Mouse (Mus musculus) kidney, postnatal 0 days (tissue): ENCODE measurements around the gene Phf8. TPM values are rescaled to one million over a fixed set of nuclear protein-coding genes. Genes with fewer than 3 reads are reported as not detected.
A peak's percentile ranks its signal among the peaks of the same experiment; 100 is the strongest.
"Not testable (repeated sequence)": the region's sequence is repeated elsewhere in the genome, so short reads cannot be mapped to it uniquely, and the experiment has no call there.

Experiments
- ATAC-seq: fragments of 200-750 bp; cut with Nextera tagmentation; replicated peaks from 2 replicates; pipeline ENCODE4 v1.8.0; 2017; ENCODE audit warnings: low read depth, moderate number of reproducible peaks, moderate TSS enrichment, moderate library complexity; ENCODE audit not compliant: low FRiP score
- DNase-seq: peaks from one replicate; pipeline ENCODE4 v3.0.0-alpha.2; 2016; ENCODE audit warnings: low spot score
- H3K27ac ChIP-seq: fragments of 300-500 bp; sonication (generic); 2 replicates; pipeline ENCODE4 v1.5.1; 2014; ENCODE audit warnings: mild to moderate bottlenecking
- H3K27me3 ChIP-seq: fragments of 300-500 bp; sonication (generic); 2 replicates; pipeline ENCODE4 v1.6.1; 2014; ENCODE audit warnings: low read length, mixed read lengths; ENCODE audit not compliant: insufficient read depth
- H3K36me3 ChIP-seq: fragments of 300-500 bp; sonication (generic); 2 replicates; pipeline ENCODE4 v1.6.1; 2014; ENCODE audit warnings: low read length, mixed read lengths; ENCODE audit not compliant: insufficient read depth
- H3K4me1 ChIP-seq: fragments of 300-500 bp; sonication (generic); replicated peaks from 2 replicates; pipeline ENCODE4 v1.6.1; 2014; ENCODE audit warnings: antibody characterized with exemption, low read length, mixed read lengths; ENCODE audit not compliant: insufficient read depth
- H3K4me2 ChIP-seq: fragments of 300-500 bp; sonication (generic); 2 replicates; pipeline ENCODE4 v1.6.1; 2014; ENCODE audit warnings: mild to moderate bottlenecking, low read length, moderate library complexity, mixed read lengths
- H3K4me3 ChIP-seq: fragments of 300-500 bp; sonication (generic); replicated peaks from 2 replicates; pipeline ENCODE4 v1.5.1; 2014; ENCODE audit warnings: low read depth, low read length
- H3K9ac ChIP-seq: fragments of 300-500 bp; sonication (generic); 2 replicates; pipeline ENCODE4 v1.6.1; 2014; ENCODE audit warnings: low read depth, low read length
- H3K9me3 ChIP-seq: fragments of 300-500 bp; sonication (generic); replicated peaks from 2 replicates; pipeline ENCODE4 v1.6.1; 2016; ENCODE audit warnings: low read length, inconsistent platforms, mixed read lengths
- CTCF ChIP-seq: IDR thresholded peaks from 2 replicates; pipeline ENCODE4 v1.5.1; 2016; ENCODE audit warnings: antibody characterized with exemption, low read depth, mild to moderate bottlenecking, moderate library complexity
- WGBS: fragments of 180-500 bp; shearing (Covaris S2); extraction: QIAGEN DNeasy Blood & Tissue Kit; methylation state at CpG from one replicate; pipeline ENCODE4 v1.1.7; 2014; 5-methylcytosine and 5-hydroxymethylcytosine counted together
- polyA plus RNA-seq: library from polyadenylated mRNA; unstranded; fragments of >200 nt; fragmentation: Nextera tagmentation; extraction: Ambion mirVana; gene quantifications from 2 replicates; pipeline ENCODE4 v1.2.1, GENCODE M21; 2015

The Phf8 gene
- 10.0 and 10.3 TPM in 2 replicates for polyA plus RNA-seq

DNA sequence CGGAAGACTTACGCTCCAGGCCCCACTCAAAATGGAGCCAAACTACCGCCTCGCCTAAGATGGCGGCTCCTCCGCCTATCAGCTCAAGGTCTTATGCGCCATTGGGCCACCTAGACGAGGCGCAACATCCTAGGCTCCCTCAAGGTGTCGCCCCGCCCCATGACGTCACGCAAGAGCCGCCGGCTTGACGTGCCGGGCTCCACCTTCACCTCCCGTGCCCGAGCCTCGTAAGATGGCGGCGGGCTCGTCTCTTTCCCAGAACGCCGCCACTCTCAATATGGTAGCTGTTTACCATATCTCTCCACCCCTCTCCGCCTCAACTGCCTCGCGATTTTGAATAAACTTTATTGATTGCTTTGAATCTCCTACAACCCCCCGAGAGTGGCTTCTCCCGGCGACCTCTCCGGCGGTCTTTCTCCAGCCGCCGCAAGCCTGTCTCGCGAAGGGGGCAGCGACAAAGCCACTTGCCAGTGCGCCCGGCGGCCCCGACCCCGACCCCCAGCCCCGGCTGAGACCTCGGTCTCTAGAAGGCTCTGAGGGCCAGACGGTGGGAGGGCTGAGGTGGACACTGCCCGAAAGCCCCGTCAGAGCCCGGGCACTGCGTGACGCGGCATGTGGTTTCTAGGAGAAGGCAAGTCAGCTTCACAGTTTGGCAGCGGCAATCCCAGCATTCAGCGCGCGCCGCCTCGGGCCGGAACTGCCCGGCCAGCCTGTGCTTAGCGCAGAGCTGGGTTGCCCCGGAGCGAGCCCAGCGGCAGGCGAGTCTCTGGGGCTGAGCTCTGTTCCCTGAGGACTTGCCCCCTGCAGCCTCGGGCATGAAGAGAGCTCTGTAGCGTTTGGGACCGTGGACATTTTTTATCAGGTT is at the start of gene Phf8:
Phf8 (plus strand) TSS at position 215 of the 865 bp plus-strand sequence.
- Histone ChIP-seq H3K9me3 (no peaks in the 10 kb centered on the region), H3K27me3 (no peaks in the 10 kb centered on the region), H3K4me1 (no peaks in the 10 kb centered on the region), H3K36me3 (no peaks in the 10 kb centered on the region), H3K4me3 (peak within 1 kb of the TSS; percentile 51), H3K27ac (peak within 1 kb of the TSS; percentile 98), H3K9ac (peak within 1 kb of the TSS; percentile 71), H3K4me2 (peak within 1 kb of the TSS; percentile 59)
- DNase-seq (peak; percentile 93), ATAC-seq (peak; percentile 97)
- peak; percentile 39; the same call in 1 of the 2 replicates for TF ChIP-seq CTCF
- 23% methylated on average over 68 of the region's 68 CpGs for WGBS

GRCm38 (mm10) chrX:151488128-151488527 is 32.3 kb upstream of the Phf8 start:
- peak; percentile 27; the same call in 1 of the 2 replicates for TF ChIP-seq CTCF
- Histone ChIP-seq H3K4me3 (no peak overlapping the region), H3K4me1 (no peaks in the 10 kb centered on the region), H3K27ac (no peak overlapping the region), H3K27me3 (no peaks in the 10 kb centered on the region), H3K36me3 (no peaks in the 10 kb centered on the region), H3K9ac (no peak overlapping the region), H3K9me3 (no peaks in the 10 kb centered on the region), H3K4me2 (no peak overlapping the region)
- ATAC-seq (no peak), DNase-seq (no peak)
- 87% methylated on average over 3 of the region's 3 CpGs for WGBS

DNA sequence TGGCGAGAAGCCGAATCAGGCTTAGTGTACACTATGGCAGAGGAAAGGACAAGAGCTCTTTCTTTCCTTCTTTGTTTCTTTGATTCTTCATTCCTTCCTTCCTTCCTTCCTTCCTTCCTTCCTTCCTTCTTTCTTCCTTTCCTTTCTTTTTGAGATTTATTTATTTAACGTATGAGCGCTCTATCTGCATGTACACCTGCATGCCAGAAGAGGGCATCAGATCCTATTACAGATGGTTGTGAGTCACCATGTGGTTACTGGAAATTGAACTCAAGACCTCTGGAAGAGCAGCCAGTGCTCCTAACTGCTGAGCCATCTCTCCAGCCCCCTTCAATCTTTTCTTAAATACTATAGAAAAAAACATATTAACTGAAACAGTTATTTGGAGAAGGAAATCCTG is 27.2 kb upstream of the Phf8 start:
- not testable (repeated sequence) for DNase-seq, H3K27me3 ChIP-seq, H3K36me3 ChIP-seq, ATAC-seq, H3K9me3 ChIP-seq, H3K4me3 ChIP-seq, H3K4me2 ChIP-seq, H3K4me1 ChIP-seq, H3K27ac ChIP-seq, H3K9ac ChIP-seq
- 93% methylated on average over 4 of the region's 4 CpGs for WGBS
- TF ChIP-seq CTCF, result 0 out of 2 replicates have a peak, but pooled peaks have one; percentile 15

DNA sequence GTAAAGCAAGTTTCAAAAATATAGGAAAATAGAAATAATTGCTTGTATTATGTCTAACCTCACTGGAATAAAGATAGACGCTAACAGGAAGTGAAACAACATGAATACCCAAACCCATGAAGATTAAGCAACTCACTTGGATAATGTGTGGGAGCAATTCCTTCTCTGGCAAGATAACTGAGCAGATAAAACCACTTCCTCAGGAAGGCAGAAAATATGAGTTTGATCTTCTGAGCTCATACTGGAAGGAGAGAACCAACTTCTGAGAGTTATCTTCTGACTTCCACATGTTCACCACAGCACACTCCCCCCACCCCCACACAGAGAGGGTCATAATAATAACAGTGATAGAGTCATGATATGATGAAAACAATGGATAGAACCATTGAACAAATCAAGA is 23.9 kb upstream of the Phf8 start:
- Histone ChIP-seq H3K4me2 (no peak overlapping the region), H3K4me3 (no peak overlapping the region), H3K36me3 (no peaks in the 10 kb centered on the region), H3K27ac (no peak overlapping the region), H3K4me1 (no peaks in the 10 kb centered on the region), H3K9me3 (no peaks in the 10 kb centered on the region), H3K27me3 (no peaks in the 10 kb centered on the region), H3K9ac (no peak overlapping the region)
- no peak for ATAC-seq
- no peak for DNase-seq
- no peak for TF ChIP-seq CTCF
- WGBS, result 87% methylated on average over 1 of the region's 1 CpGs

- Histone ChIP-seq H3K27me3 (no peaks in the 10 kb centered on the region), H3K27ac (no peak overlapping the region), H3K4me3 (no peak overlapping the region), H3K4me1 (no peaks in the 10 kb centered on the region), H3K9ac (no peak overlapping the region), H3K9me3 (no peaks in the 10 kb centered on the region), H3K36me3 (no peaks in the 10 kb centered on the region), H3K4me2 (no peak overlapping the region)
- TF ChIP-seq CTCF, result no peak
- DNase-seq, result no peak
- ATAC-seq, result no peak
Measured at GRCm38 (mm10) chrX:151508536-151508935, 11.9 kb upstream of the Phf8 start.

DNA sequence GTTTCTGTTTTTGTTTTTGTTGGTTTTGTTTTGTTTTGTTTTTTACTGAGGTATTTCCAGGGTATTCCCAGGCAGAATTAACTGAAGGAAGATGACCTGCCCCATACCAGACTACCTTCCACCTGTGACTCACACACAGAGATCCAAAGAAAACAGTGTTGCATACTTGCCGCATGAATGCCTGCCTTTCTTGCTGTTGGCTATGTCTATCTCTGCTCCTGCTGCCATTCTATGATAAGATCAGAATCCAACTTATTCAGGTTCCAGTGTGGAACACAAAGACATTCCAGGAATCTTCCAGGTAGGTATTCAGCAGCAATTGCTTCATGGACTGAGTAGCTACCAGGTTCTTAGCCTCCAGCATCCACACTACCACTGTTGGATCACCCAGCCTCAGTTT is 10.6 kb upstream of the Phf8 start:
- WGBS, result 68% methylated on average over 1 of the region's 1 CpGs

More for the DNA sequence above, 10.6 kb upstream of the Phf8 start:
- Histone ChIP-seq H3K4me1 (no peaks in the 10 kb centered on the region), H3K9ac (no peak overlapping the region), H3K9me3 (no peaks in the 10 kb centered on the region), H3K4me3 (no peak overlapping the region), H3K4me2 (no peak overlapping the region), H3K36me3 (no peaks in the 10 kb centered on the region), H3K27ac (no peak overlapping the region), H3K27me3 (no peaks in the 10 kb centered on the region)
- TF ChIP-seq CTCF, result no peak
- no peak for ATAC-seq
- DNase-seq, result no peak
